Mouse (Mus musculus) hindbrain, embryonic 13.5 days (tissue): Measurements from ENCODE around the gene Dazap1. TPM values are rescaled to one million over a fixed set of nuclear protein-coding genes. Genes with fewer than 3 reads are reported as not detected.
"Not testable (repeated sequence)": the region's sequence is repeated elsewhere in the genome, so short reads cannot be mapped to it uniquely, and the experiment has no call there.

Source experiments
- ATAC-seq: fragments of 200-750 bp; cut with Nextera tagmentation; 2 replicates; pipeline ENCODE4 v1.8.0; 2017; ENCODE audit warnings: moderate TSS enrichment; ENCODE audit not compliant: low FRiP score
- H3K27ac ChIP-seq: fragments of 300-500 bp; sonication (generic); 2 replicates; pipeline ENCODE4 v1.5.1; 2015; ENCODE audit warnings: inconsistent platforms, mild to moderate bottlenecking, moderate library complexity
- H3K27me3 ChIP-seq: fragments of 300-500 bp; sonication (generic); 2 replicates; pipeline ENCODE4 v1.6.1; 2015; ENCODE audit warnings: mild to moderate bottlenecking, inconsistent platforms
- H3K36me3 ChIP-seq: fragments of 300-500 bp; sonication (generic); 2 replicates; pipeline ENCODE4 v1.6.1; 2015; ENCODE audit warnings: mild to moderate bottlenecking, inconsistent platforms
- H3K4me1 ChIP-seq: fragments of 300-500 bp; sonication (generic); replicated peaks from 2 replicates; pipeline ENCODE4 v1.6.1; 2015; ENCODE audit warnings: inconsistent platforms
- H3K4me2 ChIP-seq: fragments of 300-500 bp; sonication (generic); 2 replicates; pipeline ENCODE4 v1.6.1; 2015; ENCODE audit warnings: inconsistent platforms, mild to moderate bottlenecking, moderate library complexity
- H3K4me3 ChIP-seq: fragments of 300-500 bp; sonication (generic); 2 replicates; pipeline ENCODE4 v1.5.1; 2015; ENCODE audit warnings: mild to moderate bottlenecking, inconsistent platforms
- H3K9ac ChIP-seq: fragments of 300-500 bp; sonication (generic); 2 replicates; pipeline ENCODE4 v1.6.1; 2015; ENCODE audit warnings: mild to moderate bottlenecking, inconsistent platforms
- H3K9me3 ChIP-seq: fragments of 300-500 bp; sonication (generic); 2 replicates; pipeline ENCODE4 v1.6.1; 2016; ENCODE audit warnings: inconsistent platforms
- WGBS: fragments of 180-500 bp; shearing (Covaris S2); methylation state at CpG from one replicate; pipeline ENCODE4 v1.1.7; 2015; 5-methylcytosine and 5-hydroxymethylcytosine counted together
- polyA plus RNA-seq: library from polyadenylated mRNA; unstranded; fragments of >200 nt; fragmentation: Nextera tagmentation; extraction: Ambion mirVana; gene quantifications from 2 replicates; pipeline ENCODE4 v1.2.1, GENCODE M21; 2015

Gene Dazap1
- 61.6 and 66.2 TPM in 2 replicates for polyA plus RNA-seq

- H3K4me1 ChIP-seq = peaks cover 50% of the 10 kb centered on the region
- H3K9me3 ChIP-seq = no peaks in the 10 kb centered on the region
- H3K9ac ChIP-seq = peak within 1 kb of the TSS; percentile 78
- H3K4me3 ChIP-seq = peak within 1 kb of the TSS; percentile 45
- ATAC-seq = peak; percentile 78
- H3K36me3 ChIP-seq = peaks cover 33% of the 10 kb centered on the region
- under 1% methylated on average over 49 of the region's 49 CpGs for WGBS
- H3K27me3 ChIP-seq = no peaks in the 10 kb centered on the region
- peak within 1 kb of the TSS; percentile 89 for H3K27ac ChIP-seq
- H3K4me2 ChIP-seq = peak within 1 kb of the TSS; percentile 72
Observed at GRCm38 (mm10) chr10:80260642-80261584, at the start of gene Dazap1, which contains the start of gene Gamt. Gene Dazap1 (plus strand): TSS chr10:80261486. Gene Gamt (minus strand): TSS chr10:80261012.

- WGBS = 78% methylated on average over 6 of the region's 7 CpGs
Observed at GRCm38 (mm10) chr10:80211547-80212103, 49.7 kb upstream of the Dazap1 start.

GRCm38 (mm10) chr10:80215048-80215772 is 46.1 kb upstream of the Dazap1 start:
- WGBS = 15% methylated on average over 16 of the region's 16 CpGs
- Histone ChIP-seq H3K4me2 (no peak overlapping the region), H3K9me3 (no peaks in the 10 kb centered on the region), H3K27ac (no peak overlapping the region), H3K9ac (0 out of 2 replicates have a peak overlapping the region, but pooled peaks have one; percentile 31), H3K4me3 (no peak overlapping the region), H3K27me3 (no peaks in the 10 kb centered on the region), H3K4me1 (peaks cover 9% of the 10 kb centered on the region), H3K36me3 (no peaks in the 10 kb centered on the region)
- no peak for ATAC-seq

More at GRCm38 (mm10) chr10:80211547-80212103, 49.7 kb upstream of the Dazap1 start:
- H3K4me3 ChIP-seq, ATAC-seq, H3K9me3 ChIP-seq, H3K27me3 ChIP-seq, H3K9ac ChIP-seq, H3K27ac ChIP-seq, H3K4me2 ChIP-seq, H3K36me3 ChIP-seq: not testable (repeated sequence)
- H3K4me1 ChIP-seq = peaks cover 30% of the 10 kb centered on the region

- Histone ChIP-seq H3K27ac (no peak overlapping the region), H3K9me3 (no peaks in the 10 kb centered on the region), H3K36me3 (no peaks in the 10 kb centered on the region), H3K4me2 (no peak overlapping the region), H3K9ac (no peak overlapping the region), H3K4me1 (peaks cover 3% of the 10 kb centered on the region; the same call in 1 of the 2 replicates), H3K4me3 (no peak overlapping the region), H3K27me3 (no peaks in the 10 kb centered on the region)
- 42% methylated on average over 6 of the region's 9 CpGs for WGBS
- no peak for ATAC-seq
Observed at GRCm38 (mm10) chr10:80220676-80221075, 40.6 kb upstream of the Dazap1 start.

GRCm38 (mm10) chr10:80223137-80223536 is 38.1 kb upstream of the Dazap1 start:
- H3K27me3 ChIP-seq, ATAC-seq, H3K36me3 ChIP-seq, H3K27ac ChIP-seq, H3K9me3 ChIP-seq, H3K4me2 ChIP-seq, H3K9ac ChIP-seq, H3K4me3 ChIP-seq: not testable (repeated sequence)
- H3K4me1 ChIP-seq = peaks cover 19% of the 10 kb centered on the region
- WGBS = 88% methylated on average over 2 of the region's 2 CpGs

- peak overlapping the region; percentile 97 for H3K27ac ChIP-seq
- WGBS = under 1% methylated on average over 14 of the region's 14 CpGs
- peak overlapping the region; percentile 93 for H3K4me2 ChIP-seq
- ATAC-seq = no peak
- peak overlapping the region; percentile 80 for H3K4me3 ChIP-seq
- H3K9ac ChIP-seq = peak overlapping the region; percentile 96
- peaks cover 17% of the 10 kb centered on the region for H3K36me3 ChIP-seq
- peaks cover 43% of the 10 kb centered on the region for H3K4me1 ChIP-seq
- H3K9me3 ChIP-seq = no peaks in the 10 kb centered on the region
- H3K27me3 ChIP-seq = no peaks in the 10 kb centered on the region
Observed at GRCm38 (mm10) chr10:80226071-80226415, 35.2 kb upstream of the Dazap1 start.

- Histone ChIP-seq H3K9me3 (no peaks in the 10 kb centered on the region), H3K27ac (peak within 1 kb of the TSS; percentile 97), H3K4me2 (peak within 1 kb of the TSS; percentile 93), H3K4me3 (peak within 1 kb of the TSS; percentile 80), H3K4me1 (peaks cover 43% of the 10 kb centered on the region), H3K27me3 (no peaks in the 10 kb centered on the region), H3K36me3 (peaks cover 21% of the 10 kb centered on the region), H3K9ac (peak within 1 kb of the TSS; percentile 96)
- under 1% methylated on average over 53 of the region's 75 CpGs for WGBS
- peak; percentile 97 for ATAC-seq
Observed at GRCm38 (mm10) chr10:80226416-80227165, 34.7 kb upstream of the Dazap1 start, which contains the start of gene Mum1. Gene Mum1 (plus strand): TSS chr10:80226434.

GRCm38 (mm10) chr10:80227166-80227539 is 34.1 kb upstream of the Dazap1 start:
- H3K36me3 ChIP-seq = peaks cover 26% of the 10 kb centered on the region
- peaks cover 43% of the 10 kb centered on the region for H3K4me1 ChIP-seq
- no peaks in the 10 kb centered on the region for H3K9me3 ChIP-seq
- peak overlapping the region; percentile 96 for H3K9ac ChIP-seq
- no peaks in the 10 kb centered on the region for H3K27me3 ChIP-seq
- H3K4me3 ChIP-seq = peak overlapping the region; percentile 80
- ATAC-seq = peak; percentile 22
- peak overlapping the region; percentile 93 for H3K4me2 ChIP-seq
- WGBS = 5% methylated on average over 10 of the region's 10 CpGs
- H3K27ac ChIP-seq = peak overlapping the region; percentile 97

- Histone ChIP-seq H3K4me3 (peak overlapping the region; percentile 80), H3K27ac (peak overlapping the region; percentile 97), H3K36me3 (peaks cover 36% of the 10 kb centered on the region), H3K27me3 (no peaks in the 10 kb centered on the region), H3K4me2 (peak overlapping the region; percentile 93), H3K4me1 (peaks cover 52% of the 10 kb centered on the region), H3K9ac (peak overlapping the region; percentile 96), H3K9me3 (no peaks in the 10 kb centered on the region)
- WGBS = 52% methylated on average over 15 of the region's 15 CpGs
- no peak for ATAC-seq
Observed at GRCm38 (mm10) chr10:80227877-80228775, 33.2 kb upstream of the Dazap1 start.

- Histone ChIP-seq H3K4me2 (no peak overlapping the region), H3K27me3 (no peaks in the 10 kb centered on the region), H3K27ac (no peak overlapping the region), H3K36me3 (peaks cover 99% of the 10 kb centered on the region), H3K4me3 (no peak overlapping the region), H3K4me1 (peaks cover 16% of the 10 kb centered on the region), H3K9ac (no peak overlapping the region), H3K9me3 (no peaks in the 10 kb centered on the region)
- ATAC-seq = no peak
- WGBS = 95% methylated on average over 13 of the region's 13 CpGs
Observed at GRCm38 (mm10) chr10:80236145-80236825, 25.0 kb upstream of the Dazap1 start.
